Mouse (Mus musculus) cerebellum, adult 2 months (tissue): ENCODE measurements around the gene Olfr1349. TPM values are rescaled to one million over a fixed set of nuclear protein-coding genes. Genes with fewer than 3 reads are reported as not detected.
"Not testable (repeated sequence)": the region's sequence is repeated elsewhere in the genome, so short reads cannot be mapped to it uniquely, and the experiment has no call there.

Experiments used
- DNase-seq, 2 experiments: peaks; one replicate each; pipeline ENCODE4 v3.0.0; 2021
- H3K27ac ChIP-seq: fragments of 200-500 bp; 2 replicates; pipeline ENCODE4 v1.5.1; 2012; ENCODE audit warnings: low read length, control low read depth, inconsistent platforms; ENCODE audit not compliant: insufficient read depth
- H3K27me3 ChIP-seq: fragments of 200-500 bp; 2 replicates; pipeline ENCODE4 v1.6.1; 2012; ENCODE audit warnings: inconsistent platforms, mild to moderate bottlenecking, low read length, moderate library complexity; ENCODE audit not compliant: control insufficient read depth, insufficient read depth
- H3K4me1 ChIP-seq: fragments of 200-500 bp; 2 replicates; pipeline ENCODE4 v1.6.1; 2011; ENCODE audit warnings: low read length; ENCODE audit not compliant: control insufficient read depth, insufficient read depth
- H3K4me3 ChIP-seq: fragments of 200-500 bp; replicated peaks from 2 replicates; pipeline ENCODE3; 2011; ENCODE audit warnings: mild to moderate bottlenecking, low read depth, low read length, control low read depth; ENCODE audit not compliant: insufficient read depth
- CTCF ChIP-seq: fragments of 200-500 bp; IDR thresholded peaks from 2 replicates; pipeline ENCODE4 v1.5.1; 2011; ENCODE audit warnings: low read depth, mild to moderate bottlenecking, control low read depth, low read length, moderate library complexity, borderline replicate concordance; ENCODE audit not compliant: insufficient read depth
- POLR2A ChIP-seq: fragments of 200-500 bp; IDR thresholded peaks from 2 replicates; pipeline ENCODE4 v1.6.1; 2011; ENCODE audit warnings: low read length, control low read depth, borderline replicate concordance; ENCODE audit not compliant: insufficient read depth
- WGBS: fragments of 180-500 bp; shearing (Covaris S2); methylation state at CpG from one replicate; pipeline ENCODE4 v1.1.7; 2018; 5-methylcytosine and 5-hydroxymethylcytosine counted together
- polyA plus RNA-seq: library from polyadenylated mRNA; depleted of rRNA; stranded (reverse); fragments of >200 nt; gene quantifications from 2 replicates; pipeline ENCODE4 v1.2.3, GENCODE M21; 2012; rRNA removed

The Olfr1349 gene
- not detected in 2 replicates for polyA plus RNA-seq

DNA sequence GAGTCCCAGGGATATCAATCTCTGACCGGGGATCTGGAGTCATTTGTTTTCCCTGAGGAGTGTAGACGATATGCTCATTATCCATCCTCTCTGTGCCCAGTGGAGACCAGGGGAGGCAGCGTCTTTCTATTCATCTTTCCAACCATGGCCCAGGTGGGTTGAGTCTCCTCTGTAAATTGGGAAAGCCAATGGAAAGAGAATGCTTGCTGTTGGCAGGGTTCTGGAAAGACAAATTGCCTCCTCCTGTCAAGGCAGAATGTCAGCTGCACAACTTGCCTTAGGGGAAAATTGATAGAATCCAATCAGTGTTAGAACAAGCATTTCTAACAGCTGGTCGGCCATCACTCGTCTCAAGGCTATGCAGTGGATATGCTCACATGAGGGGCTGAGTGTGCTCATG, at the start of gene Olfr1349:
Gene Olfr1349 (minus strand): TSS at position 101 of the 400 bp plus-strand sequence.
- no peaks in the 10 kb centered on the region for H3K4me1 ChIP-seq
- no peak for DNase-seq
- TF ChIP-seq POLR2A (no peak), CTCF (no peak)
- 79% methylated on average over 5 of the region's 5 CpGs for WGBS
- H3K4me3 ChIP-seq, result no peak within 1 kb of the TSS
- no peaks in the 10 kb centered on the region for H3K27me3 ChIP-seq
- H3K27ac ChIP-seq, result no peak within 1 kb of the TSS

DNA sequence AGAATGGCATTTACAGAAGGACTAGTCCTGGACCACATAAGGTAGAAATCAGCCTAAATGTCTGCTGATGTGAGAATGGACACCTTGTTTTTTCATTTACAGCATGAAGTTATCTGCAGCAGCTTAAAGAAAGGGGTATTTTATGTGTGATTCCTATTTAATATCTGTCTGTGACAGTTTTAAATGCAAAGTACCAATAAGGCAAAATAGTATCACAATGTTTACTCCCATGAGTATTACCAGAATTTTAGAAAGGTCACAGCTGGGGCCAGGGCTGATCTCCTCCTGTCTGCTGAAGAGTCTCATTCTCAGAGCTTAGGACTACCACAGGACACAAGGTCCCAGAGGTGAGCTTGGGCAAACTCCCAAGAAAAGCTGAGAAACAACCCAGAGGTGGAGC, 41.8 kb upstream of the Olfr1349 start, which contains the start of gene Olfr1350:
Gene Olfr1350 (plus strand): TSS at position 301 of the 400 bp plus-strand sequence.
- TF ChIP-seq CTCF (no peak), POLR2A (no peak)
- no peak within 1 kb of the TSS for H3K27ac ChIP-seq
- H3K4me3 ChIP-seq, result no peak within 1 kb of the TSS
- no peak for DNase-seq
- H3K4me1 ChIP-seq, result no peaks in the 10 kb centered on the region
- no peaks in the 10 kb centered on the region for H3K27me3 ChIP-seq

DNA sequence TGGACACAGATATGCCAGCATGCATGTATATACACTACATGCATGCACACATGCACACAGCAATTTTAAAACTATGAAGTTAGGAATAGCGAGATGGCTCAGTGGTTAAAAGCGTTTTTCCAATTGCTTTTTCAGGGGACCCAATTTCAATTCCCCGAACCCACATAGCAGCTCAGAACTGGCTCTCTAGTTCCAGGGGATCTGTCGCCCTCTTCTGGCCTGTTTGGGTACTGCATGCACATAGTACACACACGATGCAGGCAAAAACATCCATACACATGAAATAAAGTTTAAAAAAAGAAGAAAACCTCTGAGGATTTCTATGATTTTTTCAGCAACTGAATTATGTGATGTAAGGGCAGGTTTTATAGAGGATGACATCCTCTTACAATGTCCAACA, 3.4 kb upstream of the Olfr1349 start:
- TF ChIP-seq CTCF, result no peak
- TF ChIP-seq POLR2A, result no peak
- Histone ChIP-seq H3K4me1 (no peaks in the 10 kb centered on the region), H3K27me3 (no peaks in the 10 kb centered on the region), H3K4me3 (no peak overlapping the region), H3K27ac (no peak overlapping the region)
- whole genome bisulfite sequencing, result 59% methylated on average over 5 of the region's 5 CpGs
- DNase-seq, result no peak

DNA sequence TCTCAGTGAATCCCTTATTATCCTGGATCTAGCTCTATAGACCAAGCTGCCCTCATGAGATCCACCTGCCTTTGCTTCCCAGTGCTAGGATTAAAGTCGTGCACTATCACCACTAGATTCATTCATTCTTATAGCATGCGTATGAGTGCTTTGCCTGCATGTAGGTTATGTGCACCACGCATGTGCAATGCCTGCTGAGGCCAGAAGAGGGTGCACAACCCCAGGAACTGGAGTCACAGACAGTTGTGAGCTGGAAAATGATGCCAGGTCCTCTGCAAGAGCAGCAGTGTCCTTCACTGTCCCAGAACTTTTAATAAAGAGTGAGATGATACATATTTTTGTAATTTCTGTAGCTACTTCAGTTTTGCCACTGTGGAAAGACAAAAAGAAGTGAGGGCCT, 2.3 kb upstream of the Olfr1349 start:
- TF ChIP-seq POLR2A (no peak), CTCF (no peak)
- 63% methylated on average over 3 of the region's 3 CpGs for WGBS
- Histone ChIP-seq H3K4me1 (no peaks in the 10 kb centered on the region), H3K4me3 (no peak overlapping the region), H3K27ac (no peak overlapping the region), H3K27me3 (no peaks in the 10 kb centered on the region)
- DNase-seq, result no peak

DNA sequence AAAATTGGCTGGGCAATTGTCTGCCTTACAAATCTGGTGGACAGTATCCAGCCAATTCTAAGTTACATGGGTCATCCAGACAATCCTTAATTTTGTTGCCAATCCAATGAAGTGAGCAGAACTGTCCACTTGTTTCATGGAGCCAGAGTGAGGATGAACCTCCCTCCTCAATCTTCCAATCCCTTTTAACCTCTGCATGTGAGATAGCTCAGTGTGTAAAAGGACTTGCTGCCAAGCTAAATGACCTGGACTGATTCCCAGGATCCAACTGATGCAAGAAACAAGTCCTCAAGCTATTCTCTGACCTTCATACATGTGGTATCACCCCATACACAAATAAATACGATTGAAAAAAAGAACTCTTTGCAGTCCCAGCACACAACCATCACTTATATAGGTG, 1.1 kb downstream of the Olfr1349 start:
- no peak for TF ChIP-seq POLR2A
- no peak for TF ChIP-seq CTCF
- Histone ChIP-seq H3K4me1 (no peaks in the 10 kb centered on the region), H3K4me3 (no peak overlapping the region), H3K27ac (no peak overlapping the region), H3K27me3 (no peaks in the 10 kb centered on the region)
- WGBS, result 33% methylated on average over 1 of the region's 1 CpGs
- no peak for DNase-seq

DNA sequence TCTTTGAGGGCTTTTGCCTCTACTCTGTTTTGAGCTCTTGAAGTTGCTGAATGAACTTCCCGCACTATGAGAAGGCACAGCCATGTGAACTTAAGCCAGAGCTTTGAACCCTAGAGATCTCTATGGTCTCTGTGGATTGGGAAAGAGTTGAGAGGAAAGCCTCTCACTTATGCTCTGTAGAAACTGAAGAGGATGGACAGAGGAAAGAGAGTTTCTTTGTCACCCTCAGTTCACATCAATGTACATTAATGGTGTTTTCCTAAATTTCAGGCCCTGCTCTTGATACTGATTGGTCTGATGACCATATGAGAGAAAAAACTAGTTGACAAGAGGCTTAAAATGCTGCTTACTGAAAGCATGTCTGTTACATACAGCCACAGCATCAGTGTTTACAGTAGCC, 14.1 kb downstream of the Olfr1349 start, which contains the start of gene Olfr1348:
Gene Olfr1348 (minus strand): TSS at position 101 of the 400 bp plus-strand sequence.
- Histone ChIP-seq H3K27ac (no peak within 1 kb of the TSS), H3K4me1 (no peaks in the 10 kb centered on the region), H3K4me3 (no peak within 1 kb of the TSS), H3K27me3 (no peaks in the 10 kb centered on the region)
- no peak for TF ChIP-seq CTCF
- TF ChIP-seq POLR2A, result no peak
- DNase-seq, result no peak
- 89% methylated on average over 1 of the region's 1 CpGs for WGBS

DNA sequence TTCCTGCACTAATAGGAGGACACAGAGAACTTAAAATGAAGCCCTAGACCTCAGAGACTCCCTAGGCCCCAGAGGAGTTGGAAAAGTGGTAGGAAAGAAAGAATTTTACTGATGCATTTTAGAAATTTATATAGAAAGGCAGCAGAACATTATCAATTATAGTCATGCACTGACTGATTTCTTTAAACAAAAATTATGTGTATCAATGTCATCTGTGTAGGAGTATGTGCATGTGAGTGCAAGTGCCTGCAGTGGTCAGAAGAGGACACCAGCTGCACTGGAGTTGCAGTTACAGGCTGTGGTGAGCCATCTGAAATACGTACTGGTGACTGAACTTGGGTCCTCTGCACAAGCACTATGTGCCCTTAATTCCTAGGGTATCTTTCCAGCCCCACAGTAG, 23.1 kb downstream of the Olfr1349 start, which contains the start of gene Olfr1347:
Gene Olfr1347 (minus strand): TSS at position 101 of the 400 bp plus-strand sequence.
- no peaks in the 10 kb centered on the region for H3K4me1 ChIP-seq
- 47% methylated on average over 1 of the region's 1 CpGs for WGBS
- no peak for DNase-seq

DNA sequence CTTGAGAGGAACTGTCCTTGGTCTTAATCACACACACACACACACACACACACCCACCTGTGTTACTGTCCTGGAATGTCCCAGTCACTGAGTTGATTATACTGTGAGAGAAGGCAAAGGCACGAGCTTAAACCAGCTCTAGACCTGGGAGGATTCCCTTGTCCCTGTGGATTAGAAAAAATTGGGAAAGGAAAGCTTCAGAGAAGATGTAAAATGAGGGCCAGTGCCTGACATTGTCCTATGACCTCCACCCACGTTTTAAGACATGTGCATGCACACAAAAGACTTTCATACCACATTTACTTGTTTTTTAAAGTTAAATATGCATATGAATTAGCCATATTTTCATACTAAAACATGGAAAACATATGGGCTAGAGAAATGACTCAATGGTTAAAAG, 35.9 kb downstream of the Olfr1349 start, which contains the start of gene Olfr5:
Gene Olfr5 (minus strand): TSS at position 101 of the 400 bp plus-strand sequence.
- Histone ChIP-seq H3K27me3 (no peaks in the 10 kb centered on the region), H3K27ac (no peak within 1 kb of the TSS), H3K4me1 (no peaks in the 10 kb centered on the region; the same call in 1 of the 2 replicates), H3K4me3 (no peak within 1 kb of the TSS)
- DNase-seq, result no peak
- WGBS, result 17% methylated on average over 2 of the region's 2 CpGs
- TF ChIP-seq CTCF, result no peak
- no peak for TF ChIP-seq POLR2A

More for the DNA sequence above, 23.1 kb downstream of the Olfr1349 start, which contains the start of gene Olfr1347:
- no peak within 1 kb of the TSS for H3K27ac ChIP-seq
- TF ChIP-seq CTCF (no peak), POLR2A (no peak)
- H3K27me3 ChIP-seq, result no peaks in the 10 kb centered on the region
- no peak within 1 kb of the TSS for H3K4me3 ChIP-seq

DNA sequence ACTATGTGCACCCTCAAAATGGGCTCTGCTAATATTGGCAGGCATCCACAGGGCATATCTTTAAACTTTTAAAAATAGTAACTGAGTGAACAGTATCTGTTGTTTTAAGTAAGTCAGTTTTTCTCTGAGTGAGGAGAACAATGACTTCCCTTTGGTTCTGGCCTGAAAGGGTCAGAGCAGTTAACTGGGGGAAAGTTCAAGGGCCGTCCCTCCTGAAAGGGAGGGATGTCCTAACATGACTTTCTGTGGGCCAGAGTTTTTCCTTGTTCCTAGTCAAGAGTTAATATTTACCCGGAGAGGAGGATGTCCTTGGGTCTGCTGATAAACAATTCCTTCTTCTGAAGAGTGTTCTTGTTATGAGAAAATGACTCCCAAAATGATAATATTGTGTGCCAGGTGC, 45.1 kb downstream of the Olfr1349 start:
- not testable (repeated sequence) for H3K27me3 ChIP-seq, DNase-seq, H3K4me3 ChIP-seq, H3K4me1 ChIP-seq, H3K27ac ChIP-seq
- 68% methylated on average over 2 of the region's 2 CpGs for WGBS
